Mouse (Mus musculus) intestine, embryonic 14.5 days (tissue): ENCODE measurements around the gene Rrp7a. TPM values are rescaled to one million over a fixed set of nuclear protein-coding genes. Genes with fewer than 3 reads are reported as not detected.
A peak's percentile ranks its signal among the peaks of the same experiment; 100 is the strongest.

Experiments used
- ATAC-seq: fragments of 200-750 bp; cut with Nextera tagmentation; replicated peaks from 2 replicates; pipeline ENCODE4 v1.8.0; 2017; ENCODE audit warnings: low read depth, moderate number of reproducible peaks, moderate TSS enrichment, moderate library complexity; ENCODE audit not compliant: low FRiP score, low TSS enrichment
- DNase-seq: peaks from one replicate; pipeline ENCODE4 v3.0.0-alpha.2; 2018; ENCODE audit warnings: low spot score
- H3K27ac ChIP-seq: fragments of 300-500 bp; sonication (generic); 2 replicates; pipeline ENCODE4 v1.5.1; 2014; ENCODE audit warnings: low read depth, mild to moderate bottlenecking, control low read depth
- H3K27me3 ChIP-seq: fragments of 300-500 bp; sonication (generic); replicated peaks from 2 replicates; pipeline ENCODE4 v1.6.1; 2014; ENCODE audit warnings: low read length, control low read depth; ENCODE audit not compliant: control insufficient read depth, insufficient read depth
- H3K36me3 ChIP-seq: fragments of 300-500 bp; sonication (generic); 2 replicates; pipeline ENCODE4 v1.6.1; 2014; ENCODE audit warnings: low read length, control low read depth; ENCODE audit not compliant: control insufficient read depth, insufficient read depth
- H3K4me1 ChIP-seq: fragments of 300-500 bp; sonication (generic); replicated peaks from 2 replicates; pipeline ENCODE4 v1.6.1; 2014; ENCODE audit warnings: low read length, control low read depth, mixed read lengths; ENCODE audit not compliant: control insufficient read depth, insufficient read depth
- H3K4me2 ChIP-seq: fragments of 300-500 bp; sonication (generic); 2 replicates; pipeline ENCODE4 v1.6.1; 2014; ENCODE audit warnings: low read length
- H3K4me3 ChIP-seq: fragments of 300-500 bp; sonication (generic); 2 replicates; pipeline ENCODE4 v1.5.1; 2014; ENCODE audit warnings: low read depth, low read length, control low read depth, mixed read lengths
- H3K9ac ChIP-seq: fragments of 300-500 bp; sonication (generic); 2 replicates; pipeline ENCODE4 v1.6.1; 2014; ENCODE audit warnings: mild to moderate bottlenecking, low read length
- H3K9me3 ChIP-seq: fragments of 300-500 bp; sonication (generic); 2 replicates; pipeline ENCODE4 v1.6.1; 2016; ENCODE audit warnings: low read length, control low read depth; ENCODE audit not compliant: control insufficient read depth
- WGBS: fragments of 180-500 bp; shearing (Covaris S2); extraction: QIAGEN DNeasy Blood & Tissue Kit; methylation state at CpG from one replicate; pipeline ENCODE4 v1.1.7; 2014; 5-methylcytosine and 5-hydroxymethylcytosine counted together
- polyA plus RNA-seq: library from polyadenylated mRNA; unstranded; fragments of >200 nt; fragmentation: Nextera tagmentation; extraction: Ambion mirVana; gene quantifications from 2 replicates; pipeline ENCODE4 v1.2.1, GENCODE M21; 2014

Rrp7a gene
- polyA plus RNA-seq, 1 experiment from 2014 or later: 60.7 TPM

DNA sequence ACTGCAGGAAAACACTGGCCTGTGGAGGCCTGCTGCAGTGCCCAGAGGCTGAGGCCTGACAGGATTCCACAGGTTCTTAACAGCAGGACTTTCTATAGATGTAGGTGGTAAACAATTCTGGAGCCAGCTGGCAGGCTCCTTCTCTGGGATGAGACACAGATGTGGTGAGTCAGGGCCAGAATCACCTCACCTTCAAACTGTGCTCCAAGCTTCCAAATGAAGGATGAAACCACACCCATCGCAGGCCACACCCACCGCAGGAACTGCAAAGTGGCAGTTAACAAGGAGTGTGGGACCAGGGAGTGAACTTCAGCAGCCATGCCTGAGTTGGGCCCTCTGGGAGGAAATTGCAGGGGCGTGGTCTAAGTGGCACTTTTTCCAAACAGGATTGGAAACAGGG lies 31.7 kb downstream of the Rrp7a start:
- Histone ChIP-seq H3K4me3 (no peak overlapping the region), H3K4me2 (no peak overlapping the region), H3K9ac (no peak overlapping the region), H3K9me3 (no peaks in the 10 kb centered on the region), H3K36me3 (no peaks in the 10 kb centered on the region), H3K4me1 (peaks cover 8% of the 10 kb centered on the region), H3K27me3 (0 out of 2 replicates have a peak, but pooled peaks cover 7% of the 10 kb centered on the region), H3K27ac (no peak overlapping the region)
- 0 out of 2 replicates have a peak, but pooled peaks have one; percentile 60 for ATAC-seq
- DNase-seq: no peak
- 36% methylated on average over 3 of the region's 3 CpGs for WGBS

- no peak for ATAC-seq
- H3K9me3 ChIP-seq: no peaks in the 10 kb centered on the region
- H3K27me3 ChIP-seq: 0 out of 2 replicates have a peak, but pooled peaks cover 7% of the 10 kb centered on the region
- H3K27ac ChIP-seq: no peak within 1 kb of the TSS
- no peaks in the 10 kb centered on the region for H3K36me3 ChIP-seq
- peak within 1 kb of the TSS; percentile 25; the same call in 1 of the 2 replicates for H3K4me2 ChIP-seq
- 22% methylated on average over 7 of the region's 7 CpGs for WGBS
- H3K4me1 ChIP-seq: peaks cover 8% of the 10 kb centered on the region
- no peak for DNase-seq
- H3K4me3 ChIP-seq: no peak within 1 kb of the TSS
- H3K9ac ChIP-seq: no peak within 1 kb of the TSS
Measured at GRCm38 (mm10) chr15:83089429-83089605, 33.3 kb downstream of the Rrp7a start, which contains the start of gene Serhl. Gene Serhl (plus strand): TSS chr15:83089506.

DNA sequence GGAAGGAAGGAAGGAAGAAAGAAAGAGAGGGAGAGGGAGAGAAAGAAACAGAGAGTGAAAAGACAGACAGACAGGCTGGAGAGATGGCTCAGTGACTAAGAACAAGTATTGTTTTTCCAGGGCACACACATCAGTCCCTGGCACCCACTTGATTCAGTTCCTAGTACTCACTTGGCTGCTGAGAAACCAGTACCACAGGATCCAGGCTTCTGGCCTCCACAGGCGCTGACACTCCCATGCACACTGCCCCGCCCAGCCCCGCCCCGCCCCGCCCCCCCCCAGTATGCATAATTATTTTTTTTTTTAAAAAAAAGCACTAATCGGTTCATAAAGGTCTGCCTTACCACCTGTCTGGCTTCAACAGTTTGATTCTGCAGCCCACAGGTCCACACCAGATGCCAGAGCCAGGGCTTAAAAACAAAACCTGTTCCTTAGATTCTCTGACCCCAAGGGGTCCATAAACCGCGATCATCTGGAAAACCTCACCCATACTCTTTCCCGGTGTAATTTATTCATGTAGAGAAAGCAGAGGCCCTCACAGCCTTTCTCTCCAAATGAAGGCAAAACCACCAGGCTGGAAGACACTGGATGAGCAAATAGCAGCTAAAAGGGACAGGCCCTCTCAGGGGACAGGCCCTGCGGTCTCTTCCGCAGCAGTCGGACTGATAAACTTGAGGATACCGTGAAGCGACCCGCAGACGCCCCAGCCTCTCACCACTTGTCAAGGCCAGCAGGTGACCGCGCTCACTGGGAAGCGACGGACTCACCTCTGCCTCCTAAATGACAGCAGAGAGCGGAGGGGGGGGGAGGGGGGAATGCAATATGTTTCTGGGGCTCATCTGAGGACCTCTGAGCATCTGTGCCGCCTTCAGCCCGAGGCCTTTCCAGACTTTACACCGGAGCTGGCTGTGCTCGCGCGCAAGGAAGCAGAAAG lies 33.8 kb downstream of the Rrp7a start:
- Histone ChIP-seq H3K4me3 (no peak overlapping the region), H3K9me3 (no peaks in the 10 kb centered on the region), H3K9ac (no peak overlapping the region), H3K4me1 (peaks cover 8% of the 10 kb centered on the region), H3K27ac (no peak overlapping the region), H3K36me3 (no peaks in the 10 kb centered on the region), H3K27me3 (0 out of 2 replicates have a peak, but pooled peaks cover 7% of the 10 kb centered on the region), H3K4me2 (peak overlapping the region; percentile 25; the same call in 1 of the 2 replicates)
- ATAC-seq (no peak), DNase-seq (no peak)
- WGBS: 9% methylated on average over 27 of the region's 27 CpGs

GRCm38 (mm10) chr15:83086636-83087328 lies 35.8 kb downstream of the Rrp7a start:
- ATAC-seq: no peak
- Histone ChIP-seq H3K27ac (no peak overlapping the region), H3K9ac (no peak overlapping the region), H3K4me3 (no peak overlapping the region), H3K27me3 (0 out of 2 replicates have a peak, but pooled peaks cover 7% of the 10 kb centered on the region), H3K36me3 (no peaks in the 10 kb centered on the region), H3K4me2 (no peak overlapping the region), H3K4me1 (peaks cover 8% of the 10 kb centered on the region), H3K9me3 (no peaks in the 10 kb centered on the region)
- DNase-seq: no peak
- 84% methylated on average over 13 of the region's 13 CpGs for WGBS

DNA sequence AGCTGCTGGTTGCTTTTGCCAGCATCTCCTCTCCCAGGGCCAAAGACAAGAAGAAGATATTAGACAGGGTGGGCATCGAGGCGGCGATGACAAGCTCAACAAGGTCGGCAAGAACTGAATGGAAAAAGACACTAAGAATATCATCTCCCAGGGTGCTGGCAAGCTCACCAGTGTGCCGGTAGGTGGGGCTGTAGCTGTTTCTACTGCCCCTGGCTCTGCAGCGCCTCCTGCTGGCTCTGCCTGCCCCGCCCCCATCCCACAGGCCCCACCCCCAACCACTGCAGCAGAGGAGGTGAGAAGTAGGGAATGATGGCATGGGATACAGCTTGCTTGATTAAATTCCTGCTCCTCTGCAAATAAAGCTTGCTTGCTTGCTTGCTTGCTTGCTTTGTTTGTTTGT lies 36.7 kb downstream of the Rrp7a start:
- Histone ChIP-seq H3K4me3 (no peak overlapping the region), H3K9me3 (no peaks in the 10 kb centered on the region), H3K4me1 (peaks cover 8% of the 10 kb centered on the region), H3K27me3 (0 out of 2 replicates have a peak, but pooled peaks cover 7% of the 10 kb centered on the region), H3K36me3 (no peaks in the 10 kb centered on the region), H3K27ac (no peak overlapping the region), H3K4me2 (no peak overlapping the region), H3K9ac (no peak overlapping the region)
- 38% methylated on average over 7 of the region's 7 CpGs for WGBS
- DNase-seq (no peak), ATAC-seq (no peak)

GRCm38 (mm10) chr15:83084022-83084640 lies 38.5 kb downstream of the Rrp7a start:
- DNase-seq (no peak), ATAC-seq (no peak)
- Histone ChIP-seq H3K9me3 (no peaks in the 10 kb centered on the region), H3K27ac (no peak overlapping the region), H3K27me3 (no peaks in the 10 kb centered on the region), H3K36me3 (no peaks in the 10 kb centered on the region), H3K4me2 (no peak overlapping the region), H3K4me3 (no peak overlapping the region), H3K4me1 (peaks cover 5% of the 10 kb centered on the region), H3K9ac (no peak overlapping the region)
- 67% methylated on average over 13 of the region's 13 CpGs for WGBS

- WGBS: 69% methylated on average over 5 of the region's 5 CpGs
- no peak for DNase-seq
- H3K4me3 ChIP-seq: no peak overlapping the region
- H3K4me1 ChIP-seq: no peaks in the 10 kb centered on the region; the same call in 1 of the 2 replicates
- no peaks in the 10 kb centered on the region for H3K27me3 ChIP-seq
- ATAC-seq: no peak
- H3K36me3 ChIP-seq: no peaks in the 10 kb centered on the region
- no peak overlapping the region for H3K4me2 ChIP-seq
- no peaks in the 10 kb centered on the region for H3K9me3 ChIP-seq
- no peak overlapping the region for H3K27ac ChIP-seq
- no peak overlapping the region for H3K9ac ChIP-seq
Measured at GRCm38 (mm10) chr15:83083530-83083929, 39.1 kb downstream of the Rrp7a start.

DNA sequence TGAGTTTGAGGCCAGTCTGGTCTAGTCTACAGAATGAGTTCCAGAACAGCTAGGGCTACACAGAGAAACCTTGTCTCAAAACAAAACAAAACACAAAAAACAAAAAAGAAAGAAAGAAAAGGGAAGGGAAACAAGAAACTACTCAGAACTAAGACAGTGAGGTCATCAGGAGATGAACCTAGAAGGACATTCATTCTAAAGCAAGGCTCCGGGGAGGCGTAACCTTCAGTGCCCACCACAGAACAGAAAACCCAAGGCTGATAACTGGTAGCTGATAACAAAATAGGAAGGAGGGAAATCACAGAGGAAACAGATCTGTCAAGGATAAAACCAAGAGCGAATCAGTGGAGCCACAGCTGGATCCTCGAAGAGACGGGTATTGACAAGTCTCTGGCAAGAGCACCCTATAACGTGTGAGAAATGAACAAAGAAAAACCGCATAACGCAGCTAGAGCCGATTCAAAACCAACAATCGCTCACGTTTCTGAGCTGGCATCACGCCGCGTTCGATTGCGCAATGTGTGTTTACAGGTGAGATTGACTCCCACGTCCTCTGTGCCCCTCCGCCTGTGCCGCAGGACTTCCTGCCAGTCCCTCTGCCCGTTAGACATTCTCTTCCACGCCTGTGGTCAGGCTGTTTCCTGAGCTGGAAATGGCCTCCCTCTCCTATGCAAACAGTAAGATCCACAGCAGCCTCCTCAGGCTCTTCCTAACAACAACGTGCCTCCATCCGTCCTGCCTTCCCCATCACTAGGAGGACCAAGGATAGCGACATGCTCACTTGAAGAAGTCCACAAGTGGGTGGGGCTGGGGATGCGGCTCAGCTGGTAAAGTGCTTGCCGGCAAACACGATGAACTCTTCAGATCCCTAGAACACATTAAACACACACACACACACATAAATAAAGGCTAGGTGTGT lies 46.7 kb downstream of the Rrp7a start:
- Histone ChIP-seq H3K9ac (no peak overlapping the region), H3K27ac (no peak overlapping the region), H3K4me2 (no peak overlapping the region), H3K9me3 (no peaks in the 10 kb centered on the region), H3K27me3 (no peaks in the 10 kb centered on the region), H3K36me3 (no peaks in the 10 kb centered on the region), H3K4me1 (no peaks in the 10 kb centered on the region), H3K4me3 (no peak overlapping the region)
- 54% methylated on average over 27 of the region's 27 CpGs for WGBS
- ATAC-seq (no peak), DNase-seq (no peak)
